Mouse (Mus musculus) kidney, adult 18-20 months (tissue): ENCODE measurements around the gene Sec23ip.
"Not testable (repeated sequence)": the region's sequence is repeated elsewhere in the genome, so short reads cannot be mapped to it uniquely, and the experiment has no call there.

Experiments used
- DNase-seq: peaks from one replicate; pipeline ENCODE4 v3.0.0; 2021

The Sec23ip gene

DNA sequence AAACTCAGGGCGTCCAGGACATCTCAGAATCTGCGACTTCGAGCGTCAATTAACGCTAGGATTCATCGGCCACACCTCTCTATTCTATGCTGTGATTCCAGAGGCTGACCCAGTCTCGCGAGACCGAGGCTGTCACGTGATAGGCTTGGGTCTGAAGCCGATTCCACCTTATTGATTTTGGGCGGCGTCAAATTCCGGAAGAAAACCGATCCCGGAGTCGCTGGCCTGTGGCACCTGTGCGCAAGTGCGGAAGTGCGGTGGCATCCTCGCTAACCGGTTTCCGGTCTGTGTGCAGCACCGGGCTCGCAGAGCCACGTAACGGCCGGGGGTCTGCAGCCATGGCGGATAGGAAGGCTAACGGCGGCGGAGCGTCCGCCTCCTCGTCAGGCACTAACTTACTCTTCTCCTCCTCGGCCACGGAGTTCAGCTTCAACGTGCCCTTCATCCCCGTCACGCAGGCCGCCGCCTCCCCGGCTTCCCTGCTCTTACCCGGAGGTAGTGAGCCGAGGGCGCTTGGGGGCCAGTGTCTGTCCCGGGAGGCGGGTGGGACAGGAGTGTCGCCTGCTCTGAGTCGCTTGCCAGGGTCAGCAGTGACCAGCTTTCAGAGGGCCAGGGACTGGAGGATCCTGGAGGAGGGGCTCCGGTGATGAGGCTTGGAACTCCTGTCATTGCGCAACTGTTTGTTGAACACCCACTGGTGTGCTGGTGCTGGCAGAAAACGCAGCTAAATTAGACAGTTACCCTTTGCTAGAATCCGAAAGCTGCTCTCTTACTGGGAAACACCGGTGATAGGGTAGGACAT lies at the start of gene Sec23ip:
Sec23ip (plus strand) TSS at position 260 of the 802 bp plus-strand sequence.
- peak; percentile 99 for DNase-seq

GRCm38 (mm10) chr7:128699959-128700358 lies 44.8 kb upstream of the Sec23ip start:
- DNase-seq = not testable (repeated sequence)

GRCm38 (mm10) chr7:128705735-128706134 lies 39.0 kb upstream of the Sec23ip start:
- DNase-seq = peak; percentile 70

- no peak for DNase-seq
Measured at GRCm38 (mm10) chr7:128717991-128718390, 26.8 kb upstream of the Sec23ip start.

DNA sequence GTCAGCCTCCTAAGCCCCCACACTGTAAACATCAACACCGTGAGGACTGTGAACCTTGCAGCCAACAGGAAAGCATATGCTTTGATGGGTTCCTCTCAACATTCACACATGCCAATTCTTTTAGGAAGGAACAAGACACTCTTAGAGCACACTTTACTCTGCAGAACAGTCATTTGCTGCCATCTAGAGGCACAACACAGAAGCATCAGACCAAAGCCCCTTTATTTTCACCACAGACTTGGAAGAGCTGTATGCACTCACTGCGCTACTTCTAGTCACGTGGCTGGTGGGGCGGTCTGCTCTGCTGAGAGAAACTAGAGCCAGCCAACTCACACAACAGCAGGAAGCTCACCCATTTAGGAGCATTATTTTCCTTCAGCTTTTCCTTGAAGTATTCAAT lies 20.0 kb upstream of the Sec23ip start:
- peak; percentile 62 for DNase-seq

GRCm38 (mm10) chr7:128725189-128725588 lies 19.6 kb upstream of the Sec23ip start:
- no peak for DNase-seq

DNA sequence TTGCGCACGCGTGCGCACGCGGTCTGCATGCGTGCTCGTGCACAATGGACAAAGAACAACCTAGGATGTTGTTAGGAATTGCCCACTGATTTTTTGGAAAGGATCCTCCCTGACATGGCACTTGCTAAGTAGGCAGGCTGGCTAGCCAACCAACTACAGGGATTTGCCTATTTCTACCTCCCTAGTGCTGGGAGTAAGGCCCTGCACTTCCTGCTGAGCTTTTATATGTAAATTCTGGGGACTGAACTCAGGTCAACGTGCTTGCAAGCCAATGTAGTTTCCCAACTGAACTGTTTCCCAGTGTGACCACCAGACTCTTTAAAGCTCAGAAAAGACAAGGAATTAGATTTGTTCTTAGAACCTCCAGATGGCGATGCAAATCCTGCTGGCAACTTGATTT lies 17.7 kb upstream of the Sec23ip start:
- DNase-seq = no peak

GRCm38 (mm10) chr7:128727701-128728100 lies 17.0 kb upstream of the Sec23ip start:
- DNase-seq = no peak

DNA sequence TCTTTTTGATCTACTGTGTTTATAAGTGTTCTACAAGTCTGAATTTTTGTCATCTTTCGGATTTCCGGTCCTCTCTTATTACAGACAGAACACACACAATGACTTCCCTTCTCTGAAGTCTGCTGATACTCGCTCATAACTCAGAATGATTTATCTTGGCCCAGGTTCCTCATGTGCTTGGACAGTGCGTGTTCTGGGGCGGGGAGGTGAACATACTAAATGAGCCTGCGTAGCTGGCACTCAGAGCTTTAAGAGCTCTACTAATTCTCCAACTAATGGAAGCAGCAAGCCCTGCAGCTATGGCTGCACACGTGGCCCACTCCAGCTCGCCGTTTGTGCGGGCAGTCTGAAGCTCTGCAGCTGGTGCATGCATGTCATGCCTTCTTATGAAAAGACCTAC lies 16.0 kb upstream of the Sec23ip start:
- DNase-seq = no peak

- no peak for DNase-seq
Measured at GRCm38 (mm10) chr7:128731585-128731984, 13.2 kb upstream of the Sec23ip start.

DNA sequence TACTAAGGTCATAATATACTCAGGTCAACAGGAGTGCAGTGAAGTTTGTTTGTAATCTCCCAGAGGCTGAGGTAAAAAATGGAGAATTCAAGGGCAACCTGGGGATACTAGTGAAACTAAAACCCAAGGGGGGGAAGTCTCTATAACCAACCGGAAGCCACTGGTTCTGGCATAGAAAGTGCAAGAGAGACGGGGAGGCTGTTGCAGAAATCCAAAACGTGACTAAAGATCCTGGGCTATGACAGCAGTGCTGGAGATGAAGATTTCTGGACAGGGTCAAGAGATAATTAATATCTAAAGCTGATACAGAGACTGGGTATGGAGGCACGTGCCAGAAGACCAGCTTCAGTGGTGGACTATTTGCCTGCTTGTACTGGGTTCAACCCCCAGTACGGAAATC lies 6.7 kb upstream of the Sec23ip start:
- DNase-seq = no peak

GRCm38 (mm10) chr7:128739116-128739461 lies 5.7 kb upstream of the Sec23ip start:
- no peak for DNase-seq

DNA sequence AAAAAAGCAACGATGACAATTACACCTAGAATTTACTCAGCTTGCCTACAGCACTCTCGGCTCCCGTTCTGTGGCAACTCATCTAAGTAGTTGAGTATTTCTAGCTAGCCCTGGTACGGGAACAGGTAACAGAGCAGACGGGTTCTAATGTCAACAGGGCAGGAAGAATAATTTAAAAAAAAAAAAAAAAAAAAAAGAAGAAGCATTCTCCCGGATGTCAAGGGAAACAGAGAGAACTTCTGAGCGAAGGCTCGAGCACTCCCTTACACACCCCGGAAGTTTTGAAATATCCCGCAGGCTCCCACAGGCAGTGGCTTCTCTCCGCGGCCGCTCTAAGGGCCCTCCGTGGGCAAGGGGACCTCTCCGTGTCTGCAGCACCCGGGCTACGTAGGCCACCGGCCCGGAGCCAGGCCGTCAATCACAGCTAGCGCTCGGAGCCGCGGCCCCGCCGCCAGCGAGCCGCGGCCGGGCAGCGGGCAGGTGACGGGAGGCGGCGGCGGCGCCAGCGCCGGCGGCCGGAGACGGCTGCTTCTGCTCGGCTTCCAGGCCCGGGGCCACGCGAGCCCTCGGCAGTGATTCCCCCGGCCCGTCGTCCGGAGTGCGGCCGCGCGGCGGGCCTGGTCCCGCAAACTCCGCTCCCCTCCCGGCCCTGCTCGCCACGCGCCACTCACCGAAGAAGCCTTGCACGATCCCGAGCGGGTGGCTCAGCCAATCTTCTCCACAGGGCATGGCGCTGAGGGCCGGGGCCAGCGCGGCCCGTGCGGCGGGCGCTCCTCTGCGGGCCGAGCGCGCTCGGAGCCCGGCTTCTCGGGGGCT lies 5.1 kb upstream of the Sec23ip start:
- DNase-seq = peak; percentile 58

GRCm38 (mm10) chr7:128740334-128740733 lies 4.4 kb upstream of the Sec23ip start, which contains the start of gene Mcmbp:
Gene Mcmbp, minus strand, starts transcription at chr7:128740495.
- DNase-seq = peak; percentile 97

- DNase-seq = no peak
Measured at GRCm38 (mm10) chr7:128743898-128744297, 845 bp upstream of the Sec23ip start.

DNA sequence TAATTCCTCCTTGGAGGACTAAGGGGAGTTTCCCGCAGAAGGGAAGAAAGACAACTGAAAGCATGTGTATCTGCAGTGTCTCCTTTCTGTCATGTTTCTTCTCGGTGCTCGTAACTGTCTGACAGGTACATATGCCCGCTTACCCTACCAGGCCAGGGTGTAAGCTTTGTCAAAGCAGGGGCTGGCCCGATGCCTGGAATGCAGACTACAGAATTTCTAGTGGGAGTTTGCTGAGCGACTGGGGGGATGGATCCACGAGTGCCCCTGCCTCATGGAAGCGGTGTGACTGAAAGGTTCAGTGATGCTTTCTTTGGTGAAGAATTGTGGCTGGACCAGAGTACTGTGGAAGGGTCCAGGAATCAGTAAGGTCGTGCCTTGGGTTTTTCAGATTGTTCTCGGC lies 1.4 kb downstream of the Sec23ip start:
- no peak for DNase-seq

DNA sequence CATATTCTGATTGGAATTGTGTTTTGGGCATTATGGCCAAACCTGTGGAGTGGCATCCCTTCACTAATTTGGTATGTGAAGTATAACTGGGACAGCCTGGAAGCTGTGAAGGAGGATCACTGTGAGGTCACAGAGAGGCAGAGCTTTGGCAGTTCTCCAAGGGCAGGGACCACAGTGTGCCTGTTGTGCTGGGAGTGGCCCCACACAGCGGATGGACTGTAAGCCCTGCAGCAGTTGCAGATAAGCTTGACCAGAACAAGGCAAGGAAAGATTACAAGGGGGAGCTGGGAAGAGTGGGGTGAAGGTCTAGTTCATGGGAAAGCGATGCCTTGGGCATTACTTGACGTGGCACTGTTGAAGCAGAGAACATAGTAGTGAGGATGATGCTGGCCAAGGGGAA lies 4.0 kb downstream of the Sec23ip start:
- DNase-seq = peak; percentile 62

GRCm38 (mm10) chr7:128750296-128750695 lies 5.6 kb downstream of the Sec23ip start:
- no peak for DNase-seq

GRCm38 (mm10) chr7:128752012-128752411 lies 7.3 kb downstream of the Sec23ip start:
- no peak for DNase-seq

DNA sequence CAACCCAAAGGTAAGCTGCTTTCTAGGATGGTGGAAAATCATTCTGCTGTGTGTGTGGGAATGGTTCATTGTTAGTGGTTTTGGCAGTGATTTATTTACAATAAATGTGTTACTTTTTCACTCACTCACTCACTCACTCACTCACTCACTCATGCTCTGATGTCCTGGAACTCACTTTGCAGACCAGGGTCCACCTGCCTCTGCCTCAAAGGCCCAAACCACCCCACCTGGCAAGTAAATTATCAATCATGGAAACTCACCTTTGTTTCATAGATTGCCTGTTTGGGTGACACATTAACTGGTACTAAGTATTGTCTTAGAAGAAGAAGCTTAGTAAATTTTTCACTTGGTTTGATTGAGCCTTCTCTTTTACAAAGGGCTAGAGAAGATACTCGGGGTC lies 10.7 kb downstream of the Sec23ip start:
- DNase-seq = no peak

DNA sequence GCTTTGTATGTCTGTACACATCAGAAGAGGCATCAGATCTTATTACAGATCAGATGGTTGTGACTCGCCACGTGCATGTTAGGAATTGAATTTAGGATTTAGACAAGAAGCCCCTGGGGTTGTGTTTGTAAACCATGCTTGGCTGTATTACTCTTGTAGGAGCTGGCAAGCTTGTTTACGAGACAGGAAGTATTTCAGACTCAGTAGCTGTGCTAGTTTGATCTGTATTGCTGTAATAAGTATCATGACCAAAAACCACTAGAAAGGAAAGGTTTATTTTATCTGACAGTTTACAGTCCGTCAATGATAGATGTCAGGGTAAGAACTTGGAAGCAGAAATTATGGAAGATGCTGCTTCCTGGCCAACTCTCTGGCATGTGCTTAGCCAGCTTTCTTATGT lies 14.2 kb downstream of the Sec23ip start:
- no peak for DNase-seq

DNA sequence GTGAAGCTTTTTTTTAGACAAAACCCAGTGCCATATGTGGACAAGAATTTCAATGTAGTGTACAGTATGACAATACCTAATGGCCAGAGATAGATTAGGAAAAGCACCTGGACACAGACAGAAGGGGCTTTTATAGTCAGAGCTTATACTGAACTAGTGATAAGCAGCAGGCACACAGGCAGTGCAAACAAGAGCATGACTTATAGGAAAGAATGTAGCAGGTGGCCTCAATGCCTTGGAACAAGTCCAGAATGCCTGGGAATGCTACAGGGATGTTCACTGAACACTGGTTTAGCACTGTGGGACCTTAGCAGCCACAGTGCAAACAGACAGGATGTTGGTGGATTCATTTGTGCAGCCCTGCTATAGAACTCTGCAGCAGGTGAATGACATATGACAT lies 22.0 kb downstream of the Sec23ip start:
- DNase-seq = no peak

DNA sequence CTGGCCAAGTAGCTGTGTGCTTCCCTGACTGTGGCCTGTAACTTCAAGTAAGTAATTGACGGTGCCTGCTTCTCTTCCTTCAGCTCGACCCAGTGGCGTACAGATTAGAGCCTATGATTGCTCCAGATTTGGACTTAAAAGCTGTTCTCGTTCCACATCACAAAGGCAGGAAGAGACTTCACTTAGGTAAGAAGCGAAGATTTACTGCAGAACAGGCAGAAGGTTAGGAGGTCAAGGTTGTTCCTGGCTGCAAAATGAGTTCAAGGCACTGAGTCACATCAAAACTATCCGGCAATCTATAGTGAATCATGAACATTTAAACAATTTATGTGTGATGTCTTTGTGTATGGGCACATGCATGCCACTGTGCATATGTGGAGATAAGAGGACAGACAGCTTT lies 32.5 kb downstream of the Sec23ip start:
- DNase-seq = no peak

DNA sequence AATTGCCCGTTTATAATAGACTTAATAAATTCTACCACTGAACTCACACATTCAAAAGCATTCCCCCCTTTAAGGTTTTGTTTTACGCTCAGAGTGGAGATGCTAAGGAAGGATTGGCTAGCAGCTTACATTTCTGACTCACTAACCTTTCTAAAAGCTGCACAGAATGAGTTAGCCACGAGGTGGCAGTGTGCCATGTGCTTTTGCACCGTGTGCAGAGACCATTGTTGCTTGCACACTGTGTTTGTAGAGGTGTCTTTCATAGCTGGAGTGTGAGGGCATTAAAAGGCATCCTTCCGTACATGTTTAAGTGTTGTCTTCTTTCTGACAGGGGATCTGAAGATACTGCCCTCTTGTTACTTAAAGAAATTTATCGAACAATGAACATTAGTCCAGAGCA lies 34.6 kb downstream of the Sec23ip start:
- peak; percentile 16 for DNase-seq
